Mouse (Mus musculus) liver, embryonic 13.5 days (tissue): ENCODE measurements around the gene Ankrd61. TPM values are rescaled to one million over a fixed set of nuclear protein-coding genes. Genes with fewer than 3 reads are reported as not detected.

Source experiments
- ATAC-seq: fragments of 200-750 bp; cut with Nextera tagmentation; 2 replicates; pipeline ENCODE4 v1.8.0; 2017; ENCODE audit warnings: low read depth, mild to moderate bottlenecking, moderate number of reproducible peaks, moderate library complexity
- DNase-seq: peaks from one replicate; pipeline ENCODE4 v3.0.0; 2022
- H3K27ac ChIP-seq: fragments of 300-500 bp; sonication (generic); 2 replicates; pipeline ENCODE4 v1.5.1; 2015; ENCODE audit warnings: moderate library complexity, mild to moderate bottlenecking, inconsistent platforms
- H3K27me3 ChIP-seq: fragments of 300-500 bp; sonication (generic); 2 replicates; pipeline ENCODE4 v1.6.1; 2015; ENCODE audit warnings: mild to moderate bottlenecking, inconsistent platforms
- H3K36me3 ChIP-seq: fragments of 300-500 bp; sonication (generic); 2 replicates; pipeline ENCODE4 v1.6.1; 2015; ENCODE audit warnings: mild to moderate bottlenecking, inconsistent platforms
- H3K4me1 ChIP-seq: fragments of 300-500 bp; sonication (generic); replicated peaks from 2 replicates; pipeline ENCODE4 v1.6.1; 2015; ENCODE audit warnings: inconsistent platforms
- H3K4me2 ChIP-seq: fragments of 300-500 bp; sonication (generic); 2 replicates; pipeline ENCODE4 v1.6.1; 2015; ENCODE audit warnings: inconsistent platforms, mild to moderate bottlenecking, moderate library complexity
- H3K4me3 ChIP-seq: fragments of 300-500 bp; sonication (generic); replicated peaks from 2 replicates; pipeline ENCODE4 v1.5.1; 2015; ENCODE audit warnings: mild to moderate bottlenecking, inconsistent platforms
- H3K9ac ChIP-seq: fragments of 300-500 bp; sonication (generic); 2 replicates; pipeline ENCODE4 v1.6.1; 2015; ENCODE audit warnings: mild to moderate bottlenecking, inconsistent platforms
- H3K9me3 ChIP-seq: fragments of 300-500 bp; sonication (generic); replicated peaks from 2 replicates; pipeline ENCODE4 v1.6.1; 2016; ENCODE audit warnings: inconsistent platforms
- WGBS: fragments of 180-500 bp; shearing (Covaris S2); methylation state at CpG from one replicate; pipeline ENCODE4 v1.1.7; 2015; ENCODE audit not compliant: insufficient replicate concordance; 5-methylcytosine and 5-hydroxymethylcytosine counted together
- polyA plus RNA-seq: library from polyadenylated mRNA; unstranded; fragments of >200 nt; fragmentation: Nextera tagmentation; extraction: Ambion mirVana; gene quantifications from 2 replicates; pipeline ENCODE4 v1.2.1, GENCODE M21; 2015

Ankrd61 gene
- 0.32 and 0.36 TPM in 2 replicates for polyA plus RNA-seq

- 89% methylated on average over 14 of the region's 14 CpGs for WGBS
- ATAC-seq, result no peak
- H3K9me3 ChIP-seq, result no peaks in the 10 kb centered on the region
- H3K4me2 ChIP-seq, result no peak within 1 kb of the TSS
- no peak within 1 kb of the TSS for H3K4me3 ChIP-seq
- H3K27me3 ChIP-seq, result no peaks in the 10 kb centered on the region
- DNase-seq, result no peak
- peaks cover 19% of the 10 kb centered on the region for H3K4me1 ChIP-seq
- H3K36me3 ChIP-seq, result peaks cover 100% of the 10 kb centered on the region
- no peak within 1 kb of the TSS for H3K9ac ChIP-seq
- no peak within 1 kb of the TSS for H3K27ac ChIP-seq
These were observed at the start of gene Ankrd61 for GRCm38 (mm10) chr5:143897635-143898330. Gene Ankrd61 (minus strand): TSS chr5:143897685.

- Histone ChIP-seq H3K27me3 (no peaks in the 10 kb centered on the region), H3K9ac (no peak overlapping the region), H3K4me2 (no peak overlapping the region), H3K36me3 (no peaks in the 10 kb centered on the region), H3K9me3 (no peaks in the 10 kb centered on the region), H3K27ac (no peak overlapping the region), H3K4me1 (no peaks in the 10 kb centered on the region), H3K4me3 (no peak overlapping the region)
- 74% methylated on average over 14 of the region's 14 CpGs for WGBS
- no peak for DNase-seq
- no peak for ATAC-seq
These were observed 46.0 kb upstream of the Ankrd61 start for GRCm38 (mm10) chr5:143943231-143944125.

- no peak for DNase-seq
- ATAC-seq, result no peak
These were observed 44.1 kb upstream of the Ankrd61 start for GRCm38 (mm10) chr5:143941588-143941987.

GRCm38 (mm10) chr5:143936156-143936555 lies 38.7 kb upstream of the Ankrd61 start:
- no peaks in the 10 kb centered on the region for H3K27me3 ChIP-seq
- no peaks in the 10 kb centered on the region for H3K9me3 ChIP-seq
- H3K4me2 ChIP-seq, result no peak overlapping the region
- no peak for ATAC-seq
- no peak overlapping the region for H3K27ac ChIP-seq
- WGBS, result 80% methylated on average over 9 of the region's 9 CpGs
- peaks cover 13% of the 10 kb centered on the region for H3K36me3 ChIP-seq
- H3K4me1 ChIP-seq, result peaks cover 7% of the 10 kb centered on the region
- no peak for DNase-seq
- no peak overlapping the region for H3K4me3 ChIP-seq
- H3K9ac ChIP-seq, result no peak overlapping the region

More at GRCm38 (mm10) chr5:143941588-143941987, 44.1 kb upstream of the Ankrd61 start:
- no peak overlapping the region for H3K9ac ChIP-seq
- H3K36me3 ChIP-seq, result no peaks in the 10 kb centered on the region
- no peak overlapping the region for H3K4me2 ChIP-seq
- no peaks in the 10 kb centered on the region for H3K9me3 ChIP-seq
- no peak overlapping the region for H3K27ac ChIP-seq
- WGBS, result 16% methylated on average over 10 of the region's 10 CpGs
- H3K4me1 ChIP-seq, result peaks cover 4% of the 10 kb centered on the region
- H3K4me3 ChIP-seq, result no peak overlapping the region
- H3K27me3 ChIP-seq, result no peaks in the 10 kb centered on the region

- H3K9ac ChIP-seq, result no peak overlapping the region
These were observed 36.4 kb upstream of the Ankrd61 start for GRCm38 (mm10) chr5:143933875-143934274.

GRCm38 (mm10) chr5:143933414-143933813 lies 35.9 kb upstream of the Ankrd61 start:
- DNase-seq, result no peak
- no peak for ATAC-seq

More at GRCm38 (mm10) chr5:143933875-143934274, 36.4 kb upstream of the Ankrd61 start:
- H3K4me3 ChIP-seq, result no peak overlapping the region
- peaks cover 35% of the 10 kb centered on the region for H3K36me3 ChIP-seq
- no peaks in the 10 kb centered on the region for H3K9me3 ChIP-seq
- no peak for DNase-seq
- no peak overlapping the region for H3K4me2 ChIP-seq
- no peak for ATAC-seq
- WGBS, result 78% methylated on average over 1 of the region's 1 CpGs
- no peaks in the 10 kb centered on the region for H3K27me3 ChIP-seq
- no peak overlapping the region for H3K27ac ChIP-seq
- H3K4me1 ChIP-seq, result peaks cover 7% of the 10 kb centered on the region

GRCm38 (mm10) chr5:143932831-143933230 lies 35.3 kb upstream of the Ankrd61 start, which contains the start of gene Rsph10b:
Gene Rsph10b (plus strand): TSS chr5:143933035.
- no peak within 1 kb of the TSS for H3K4me2 ChIP-seq
- DNase-seq, result no peak
- H3K4me3 ChIP-seq, result no peak within 1 kb of the TSS
- no peaks in the 10 kb centered on the region for H3K27me3 ChIP-seq
- H3K9ac ChIP-seq, result no peak within 1 kb of the TSS
- H3K36me3 ChIP-seq, result peaks cover 45% of the 10 kb centered on the region
- H3K9me3 ChIP-seq, result no peaks in the 10 kb centered on the region
- H3K4me1 ChIP-seq, result peaks cover 7% of the 10 kb centered on the region
- H3K27ac ChIP-seq, result no peak within 1 kb of the TSS
- WGBS, result 42% methylated on average over 8 of the region's 8 CpGs
- no peak for ATAC-seq

More at GRCm38 (mm10) chr5:143933414-143933813, 35.9 kb upstream of the Ankrd61 start:
- Histone ChIP-seq H3K4me1 (peaks cover 7% of the 10 kb centered on the region), H3K36me3 (peaks cover 40% of the 10 kb centered on the region), H3K27me3 (no peaks in the 10 kb centered on the region), H3K4me2 (no peak overlapping the region), H3K9me3 (no peaks in the 10 kb centered on the region), H3K9ac (no peak overlapping the region), H3K4me3 (no peak overlapping the region), H3K27ac (no peak overlapping the region)
- 83% methylated on average over 11 of the region's 11 CpGs for WGBS

GRCm38 (mm10) chr5:143931863-143932580 lies 34.5 kb upstream of the Ankrd61 start:
- Histone ChIP-seq H3K36me3 (peaks cover 52% of the 10 kb centered on the region), H3K9me3 (no peaks in the 10 kb centered on the region), H3K4me1 (peaks cover 5% of the 10 kb centered on the region), H3K27ac (no peak overlapping the region), H3K9ac (no peak overlapping the region), H3K27me3 (no peaks in the 10 kb centered on the region), H3K4me2 (no peak overlapping the region), H3K4me3 (no peak overlapping the region)
- 77% methylated on average over 6 of the region's 6 CpGs for WGBS
- DNase-seq (no peak), ATAC-seq (no peak)

GRCm38 (mm10) chr5:143930656-143931055 lies 33.2 kb upstream of the Ankrd61 start:
- Histone ChIP-seq H3K27me3 (no peaks in the 10 kb centered on the region), H3K27ac (no peak overlapping the region), H3K4me3 (no peak overlapping the region), H3K9ac (no peak overlapping the region), H3K36me3 (peaks cover 65% of the 10 kb centered on the region), H3K4me1 (peaks cover 5% of the 10 kb centered on the region), H3K4me2 (no peak overlapping the region), H3K9me3 (no peaks in the 10 kb centered on the region)
- DNase-seq (no peak), ATAC-seq (no peak)
- 91% methylated on average over 12 of the region's 12 CpGs for WGBS

- ATAC-seq (no peak), DNase-seq (no peak)
- Histone ChIP-seq H3K27ac (no peak overlapping the region), H3K9ac (no peak overlapping the region), H3K36me3 (peaks cover 77% of the 10 kb centered on the region), H3K4me3 (no peak overlapping the region), H3K9me3 (no peaks in the 10 kb centered on the region), H3K4me2 (no peak overlapping the region), H3K27me3 (no peaks in the 10 kb centered on the region), H3K4me1 (peaks cover 19% of the 10 kb centered on the region)
- WGBS, result 88% methylated on average over 4 of the region's 4 CpGs
These were observed 31.8 kb upstream of the Ankrd61 start for GRCm38 (mm10) chr5:143929291-143929690.

GRCm38 (mm10) chr5:143927875-143928274 lies 30.4 kb upstream of the Ankrd61 start, which contains the start of gene Gm42421:
Gene Gm42421 (plus strand): TSS chr5:143928175.
- H3K36me3 ChIP-seq, result peaks cover 90% of the 10 kb centered on the region
- WGBS, result 90% methylated on average over 8 of the region's 8 CpGs
- no peak within 1 kb of the TSS for H3K9ac ChIP-seq
- H3K4me1 ChIP-seq, result peaks cover 28% of the 10 kb centered on the region
- DNase-seq (no peak), ATAC-seq (no peak)
- no peak within 1 kb of the TSS for H3K27ac ChIP-seq
- H3K4me2 ChIP-seq, result no peak within 1 kb of the TSS
- no peaks in the 10 kb centered on the region for H3K27me3 ChIP-seq
- H3K9me3 ChIP-seq, result no peaks in the 10 kb centered on the region
- H3K4me3 ChIP-seq, result no peak within 1 kb of the TSS
